Mouse (Mus musculus) inflammation-experienced regulatory T-cells (primary cell): ENCODE measurements around the gene Tmem51. TPM values are rescaled to one million over a fixed set of nuclear protein-coding genes. Genes with fewer than 3 reads are reported as not detected.

ENCODE experiments used
- polyA plus RNA-seq, 2 experiments: library from polyadenylated mRNA; unstranded; fragments of 100-300 nt; shearing (Covaris generic); gene quantifications; one replicate each; pipeline ENCODE4 v1.2.1; 2017

Tmem51 gene
- polyA plus RNA-seq, result 1 to 10 TPM; 2.2 to 5.9 TPM

DNA sequence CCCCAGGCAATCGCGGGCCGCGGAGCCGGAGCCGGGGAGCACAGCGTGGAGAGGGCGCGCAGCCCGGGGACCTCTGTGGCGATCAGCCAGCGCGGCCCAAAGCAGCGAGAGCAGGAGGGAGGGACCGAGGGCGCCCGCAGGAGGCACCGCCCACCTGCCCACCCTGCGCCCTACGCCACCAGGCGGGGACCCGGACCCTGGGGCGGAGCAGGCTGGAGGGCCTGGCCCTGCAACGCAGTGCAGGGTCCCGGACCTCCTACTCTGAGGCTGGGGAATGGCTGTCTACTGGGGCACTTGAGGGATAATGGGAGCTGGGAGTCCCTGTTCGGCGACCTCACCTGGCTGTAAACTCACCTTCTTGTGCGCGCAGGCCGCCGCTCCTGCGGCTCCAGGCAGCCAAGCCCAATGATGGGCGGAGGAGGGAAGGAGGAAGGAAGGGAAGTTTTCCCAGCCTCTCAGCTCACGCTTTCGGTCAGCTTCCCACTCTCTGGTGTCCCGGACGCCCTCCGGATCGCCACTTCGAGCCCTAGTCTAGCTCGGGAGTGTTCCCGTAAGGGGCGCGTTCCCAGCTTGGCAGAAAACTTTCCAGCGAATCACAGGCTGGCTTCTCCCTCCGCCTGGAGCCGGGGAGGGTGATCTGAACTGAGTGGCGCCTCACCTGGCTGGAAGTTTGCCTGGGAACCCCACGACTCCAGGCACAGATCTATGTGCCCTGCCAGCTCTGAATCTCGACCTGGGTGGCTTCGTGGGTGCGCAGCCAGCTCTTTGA is at the start of gene Tmem51:
Gene Tmem51, minus strand, starts transcription at position 174 of the 769 bp plus-strand sequence.

GRCm38 (mm10) chr4:142014659-142015608 is 69.2 kb downstream of the Tmem51 start, which contains the start of gene Fhad1:
Fhad1 (minus strand) TSS chr4:142015082.

Other genes with a start within 250 kb of the Tmem51 start
- under 1 TPM in 1 of 2 experiments, not detected in 1; 0.49 TPM for gene Ctrc, start 237.9 kb downstream of the Tmem51 start, polyA plus RNA-seq
- 100 to 1,000 TPM; 124 to 147 TPM for gene Efhd2, start 209.4 kb downstream of the Tmem51 start, polyA plus RNA-seq
- 1 to 10 TPM; 1.4 to 3.6 TPM for gene Fhad1, start 69.2 kb downstream of the Tmem51 start, polyA plus RNA-seq
- under 1 TPM; 0.10 to 0.89 TPM for gene Kazn, start 155.1 kb upstream of the Tmem51 start, polyA plus RNA-seq